ENCODE assay signal across 26 mouse cellular contexts in genomic region chr12:107511112-107511511, GRCm38 (mm10). TPM values are rescaled to one million over a fixed set of nuclear protein-coding genes. Genes with fewer than 3 reads are reported as not detected.
"Had no signal": no experiment of that assay in that cellular context is flagged by ENCODE, and none has a peak within 500 bp of the region (broad histone marks: within the 10 kb centered on the region; RNA-seq: fewer than 3 reads in every experiment).

No protein-coding gene starts in this region.

- H3K9me3 ChIP-seq: liver, embryonic 13.5 days; liver, embryonic 15.5 days; midbrain, embryonic 13.5 days; midbrain, embryonic 15.5 days; neural tube, embryonic 12.5 days had no signal

- H3K27me3 ChIP-seq: liver, embryonic 13.5 days; liver, embryonic 15.5 days; megakaryocyte, embryonic 14.5 days; midbrain, embryonic 13.5 days; midbrain, embryonic 15.5 days; neural tube, embryonic 12.5 days had no signal

- H3K4me3 ChIP-seq: liver, embryonic 13.5 days; liver, embryonic 15.5 days; megakaryocyte, embryonic 14.5 days; midbrain, embryonic 13.5 days; midbrain, embryonic 15.5 days; neural tube, embryonic 12.5 days had no signal

- H3K4me2 ChIP-seq: liver, embryonic 13.5 days; liver, embryonic 15.5 days; midbrain, embryonic 11.5 days; midbrain, embryonic 13.5 days; midbrain, embryonic 15.5 days; neural tube, embryonic 12.5 days had no signal

- H3K27ac ChIP-seq: liver, embryonic 13.5 days; liver, embryonic 15.5 days; macrophage; midbrain, embryonic 13.5 days; midbrain, embryonic 15.5 days; neural tube, embryonic 12.5 days had no signal

- H3K4me1 ChIP-seq: liver, embryonic 13.5 days; liver, embryonic 15.5 days had no signal

- DNase-seq: liver, embryonic 13.5 days; liver, postnatal 0 days; lung, postnatal 36 days; right cerebral cortex, postnatal 25 days; right cerebral cortex, postnatal 4 days; spleen, adult 18-20 months; thymus, adult 18-20 months; thymus, postnatal 14 days; thymus, postnatal 36 days had no signal

- H3K36me3 ChIP-seq: liver, embryonic 13.5 days; liver, embryonic 15.5 days; midbrain, embryonic 13.5 days; midbrain, embryonic 15.5 days; neural tube, embryonic 12.5 days had no signal

- ATAC-seq: liver, postnatal 0 days; lung, postnatal 0 days; midbrain, embryonic 13.5 days; midbrain, embryonic 15.5 days had no signal

- H3K9ac ChIP-seq: liver, embryonic 13.5 days; liver, embryonic 15.5 days; liver, postnatal 0 days; midbrain, embryonic 13.5 days; midbrain, embryonic 15.5 days; neural tube, embryonic 12.5 days had no signal

RNA-seq across cellular contexts. Expression of gene 3110018I06Rik, which starts 22.7 kb away (rescaled TPM):
- total RNA-seq: megakaryocyte progenitor cell, adult 5-6 weeks; midbrain, postnatal 0 days; monocyte, adult 5-6 weeks; neutrophil, adult 5-6 weeks had no signal
- polyA plus RNA-seq: liver, embryonic 13.5 days; liver, embryonic 15.5 days; liver, postnatal 0 days; lung, postnatal 0 days; macrophage; midbrain, embryonic 11.5 days; midbrain, embryonic 13.5 days; midbrain, embryonic 15.5 days; midbrain, postnatal 0 days; neural tube, embryonic 12.5 days; neural tube, embryonic 14.5 days; small intestine, adult 2 months; stomach, embryonic 14.5 days; stomach, embryonic 16.5 days; thymus, postnatal 0 days had no signal
